Mouse (Mus musculus): ENCODE measurements at regions not wholly inside any gene's neighbourhood (a gene's known extent, or its start where the extent isn't known, plus 50 kb on each side); places are given as distances from the start of the nearest gene placed in this dataset.

GRCm38 (mm10) chr14:24731872-24732525, 245.1 kb downstream of the Rps24 start:
- no peak for DNase-seq (ENCODE audit: low spot score)
- intact Hi-C loops (cut with DNase I) = no loop called here

- DNase-seq (ENCODE audit: low spot score) = no peak
- intact Hi-C loops (cut with DNase I) = no loop called here
These were observed 246.4 kb downstream of the Rps24 start for GRCm38 (mm10) chr14:24733326-24733725.

GRCm38 (mm10) chr14:24738869-24739268, 251.9 kb downstream of the Rps24 start:
- intact Hi-C loops (cut with DNase I) = no loop called here

GRCm38 (mm10) chr14:24744451-24744850, 257.5 kb downstream of the Rps24 start:
- DNase-seq (ENCODE audit: low spot score) = no peak
- intact Hi-C loops (cut with DNase I) = no loop called here

More at GRCm38 (mm10) chr14:24738869-24739268, 251.9 kb downstream of the Rps24 start:
- DNase-seq (ENCODE audit: low spot score) = no peak

GRCm38 (mm10) chr14:24745730-24746129, 258.8 kb downstream of the Rps24 start:
- intact Hi-C loops (cut with DNase I) = no loop called here
- DNase-seq (ENCODE audit: low spot score) = no peak

- intact Hi-C loops (cut with DNase I) = no loop called here
- no peak for DNase-seq (ENCODE audit: low spot score)
These were observed 260.5 kb downstream of the Rps24 start for GRCm38 (mm10) chr14:24747471-24747795.

- DNase-seq (ENCODE audit: low spot score) = peak; percentile 33
- intact Hi-C loops (cut with DNase I) = no loop called here
These were observed 261.0 kb downstream of the Rps24 start for GRCm38 (mm10) chr14:24747796-24748496.

- DNase-seq (ENCODE audit: low spot score) = no peak
- intact Hi-C loops (cut with DNase I) = no loop called here
These were observed 261.6 kb downstream of the Rps24 start for GRCm38 (mm10) chr14:24748497-24748862.

- no peak for DNase-seq (ENCODE audit: low spot score)
- intact Hi-C loops (cut with DNase I) = no loop called here
These were observed 262.4 kb downstream of the Rps24 start for GRCm38 (mm10) chr14:24749313-24749712.

GRCm38 (mm10) chr14:24751227-24751626, 264.3 kb downstream of the Rps24 start:
- intact Hi-C loops (cut with DNase I) = no loop called here
- DNase-seq (ENCODE audit: low spot score) = no peak

- intact Hi-C loops (cut with DNase I) = no loop called here
- DNase-seq (ENCODE audit: low spot score) = no peak
These were observed 267.8 kb downstream of the Rps24 start for GRCm38 (mm10) chr14:24754753-24755152.

- no peak for DNase-seq (ENCODE audit: low spot score)
- intact Hi-C loops (cut with DNase I) = no loop called here
These were observed 268.6 kb downstream of the Rps24 start for GRCm38 (mm10) chr14:24755426-24756117.

- DNase-seq (ENCODE audit: low spot score) = no peak
- intact Hi-C loops (cut with DNase I) = no loop called here
These were observed 270.4 kb downstream of the Rps24 start for GRCm38 (mm10) chr14:24757302-24757701.

GRCm38 (mm10) chr14:24757843-24758242, 270.9 kb downstream of the Rps24 start:
- DNase-seq (ENCODE audit: low spot score) = no peak
- intact Hi-C loops (cut with DNase I) = no loop called here

- no peak for DNase-seq (ENCODE audit: low spot score)
- intact Hi-C loops (cut with DNase I) = no loop called here
These were observed 274.0 kb downstream of the Rps24 start for GRCm38 (mm10) chr14:24760926-24761325.

GRCm38 (mm10) chr14:24762468-24763274, 275.7 kb downstream of the Rps24 start:
- intact Hi-C loops (cut with DNase I) = no loop called here
- no peak for DNase-seq (ENCODE audit: low spot score)

- intact Hi-C loops (cut with DNase I) = no loop called here
- DNase-seq (ENCODE audit: low spot score) = no peak
These were observed 276.4 kb downstream of the Rps24 start for GRCm38 (mm10) chr14:24763275-24763812.

- no peak for DNase-seq (ENCODE audit: low spot score)
- intact Hi-C loops (cut with DNase I) = no loop called here
These were observed 276.9 kb downstream of the Rps24 start for GRCm38 (mm10) chr14:24763845-24764244.

GRCm38 (mm10) chr14:24766260-24766659, 279.3 kb downstream of the Rps24 start:
- no peak for DNase-seq (ENCODE audit: low spot score)
- intact Hi-C loops (cut with DNase I) = no loop called here

GRCm38 (mm10) chr14:24766690-24767089, 279.8 kb downstream of the Rps24 start:
- intact Hi-C loops (cut with DNase I) = no loop called here
- DNase-seq (ENCODE audit: low spot score) = no peak

Measured in heart, postnatal 25 days (tissue).